Mouse (Mus musculus) right cerebral cortex, postnatal 4 days (tissue): Measurements from ENCODE around the gene Apba3.

ENCODE experiments used
- DNase-seq: peaks from one replicate; pipeline ENCODE4 v3.0.0-alpha.2; 2022

The Apba3 gene

DNA sequence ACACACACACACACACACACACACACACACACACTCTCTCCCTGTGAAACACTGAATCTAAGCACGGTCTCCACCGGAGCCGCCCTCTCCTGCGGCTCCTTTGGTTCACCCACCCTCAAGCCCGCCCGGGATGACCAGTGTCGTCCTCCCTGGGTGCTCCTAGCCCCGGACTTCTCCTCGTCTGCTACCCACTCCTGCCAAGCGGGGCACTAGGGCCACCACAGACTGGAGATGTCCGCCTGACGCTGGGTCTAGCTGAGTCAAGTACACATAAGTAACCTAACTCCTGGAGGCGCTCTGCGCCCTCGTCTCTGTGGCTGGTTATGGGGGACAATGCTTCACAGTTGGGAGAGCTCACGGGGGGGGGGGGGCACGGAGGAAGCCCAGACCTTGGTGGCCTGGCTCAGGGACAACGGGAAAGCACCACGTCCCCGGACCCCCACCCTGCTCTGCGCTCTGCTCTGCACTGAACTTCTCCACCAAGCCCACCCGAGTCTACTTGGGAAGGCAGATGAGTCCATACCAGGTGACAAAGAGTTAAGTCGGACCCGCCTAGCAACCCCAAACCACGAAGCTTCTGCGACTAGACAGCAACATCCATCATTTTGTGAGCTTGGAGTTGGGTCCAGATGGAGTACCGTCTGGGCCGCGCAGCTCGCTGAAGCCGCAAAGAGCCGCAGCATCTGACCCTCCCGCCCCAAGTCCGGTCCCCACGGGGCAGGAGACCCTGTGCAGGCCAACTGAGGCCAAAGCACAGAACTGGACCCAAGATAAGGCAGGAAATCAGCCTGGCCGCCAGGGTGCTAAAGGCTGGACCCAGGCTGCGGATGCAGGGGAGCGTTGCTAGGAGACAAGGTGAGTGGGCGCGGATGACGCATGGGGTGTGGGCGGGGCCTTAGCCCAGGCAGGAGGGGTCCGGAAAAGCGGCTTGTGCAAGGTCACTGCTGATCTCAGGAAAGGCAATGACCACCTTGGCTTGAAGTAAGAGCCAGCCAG lies 14.0 kb upstream of the Apba3 start, which contains the start of gene Matk:
Gene Matk, plus strand, starts transcription at position 512 of the 996 bp plus-strand sequence.
- peak; percentile 78 for DNase-seq

DNA sequence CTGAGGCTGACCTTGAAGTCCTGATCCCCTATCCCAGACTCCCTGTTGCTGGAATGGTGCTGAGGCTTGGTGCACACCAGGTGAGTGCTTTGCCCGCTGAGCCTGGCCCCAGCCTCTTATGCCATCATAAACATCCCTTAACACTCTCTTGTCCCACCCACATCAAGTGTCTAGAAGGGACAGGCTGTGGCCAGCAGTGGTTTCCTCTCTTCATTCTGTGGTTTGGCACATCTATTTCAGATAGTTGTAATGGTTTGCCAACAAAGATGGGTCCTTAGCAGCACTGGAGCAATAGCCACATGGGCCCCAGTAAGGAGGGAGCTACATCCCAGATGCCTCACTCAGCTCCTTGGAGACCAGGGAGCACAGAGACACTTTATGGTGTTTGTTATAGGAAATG lies 11.9 kb upstream of the Apba3 start:
- no peak for DNase-seq

DNA sequence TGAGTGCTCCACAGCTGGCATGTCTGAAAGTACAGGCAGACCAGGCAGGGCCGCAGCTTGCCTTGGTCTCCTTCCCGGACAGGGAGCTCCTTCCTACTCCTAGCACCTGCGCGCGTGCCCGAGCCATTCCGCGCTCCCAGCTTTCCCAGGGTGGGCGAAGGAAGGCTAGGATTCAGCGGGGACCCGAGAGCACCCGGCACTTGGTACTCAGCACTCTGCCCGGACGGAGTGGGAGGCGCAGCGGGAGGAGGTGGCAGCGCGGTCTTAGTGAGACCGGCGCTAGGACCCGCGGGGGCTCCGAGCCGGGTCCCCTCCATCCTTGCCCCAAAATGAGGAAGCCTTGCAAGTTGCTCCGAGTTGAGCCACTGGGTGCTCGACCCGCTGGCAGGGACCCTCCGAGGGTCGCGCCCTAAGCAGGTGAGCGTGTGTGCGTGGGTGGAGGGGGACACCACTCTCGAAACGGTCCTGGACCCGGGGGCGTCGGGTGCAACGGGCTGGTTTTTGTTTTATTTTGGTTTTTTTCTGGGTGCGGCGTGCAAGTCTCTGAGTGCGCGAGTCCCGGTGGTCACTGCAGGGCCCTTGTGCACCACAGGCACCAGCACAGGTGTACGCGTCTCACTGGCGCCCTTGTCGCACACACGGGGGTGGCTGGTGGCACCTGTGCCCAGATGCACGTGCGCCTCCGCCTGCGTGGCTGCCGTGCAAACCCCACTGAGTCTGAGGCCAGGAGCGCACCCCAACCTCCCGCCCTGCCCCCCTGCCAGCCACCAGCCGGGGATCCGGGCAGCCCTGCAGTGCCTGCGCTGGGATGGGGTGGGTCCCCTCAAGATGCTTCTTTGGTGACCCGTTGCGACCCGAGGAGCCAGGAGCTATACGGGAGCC lies 9.4 kb upstream of the Apba3 start:
- DNase-seq: peak; percentile 58

DNA sequence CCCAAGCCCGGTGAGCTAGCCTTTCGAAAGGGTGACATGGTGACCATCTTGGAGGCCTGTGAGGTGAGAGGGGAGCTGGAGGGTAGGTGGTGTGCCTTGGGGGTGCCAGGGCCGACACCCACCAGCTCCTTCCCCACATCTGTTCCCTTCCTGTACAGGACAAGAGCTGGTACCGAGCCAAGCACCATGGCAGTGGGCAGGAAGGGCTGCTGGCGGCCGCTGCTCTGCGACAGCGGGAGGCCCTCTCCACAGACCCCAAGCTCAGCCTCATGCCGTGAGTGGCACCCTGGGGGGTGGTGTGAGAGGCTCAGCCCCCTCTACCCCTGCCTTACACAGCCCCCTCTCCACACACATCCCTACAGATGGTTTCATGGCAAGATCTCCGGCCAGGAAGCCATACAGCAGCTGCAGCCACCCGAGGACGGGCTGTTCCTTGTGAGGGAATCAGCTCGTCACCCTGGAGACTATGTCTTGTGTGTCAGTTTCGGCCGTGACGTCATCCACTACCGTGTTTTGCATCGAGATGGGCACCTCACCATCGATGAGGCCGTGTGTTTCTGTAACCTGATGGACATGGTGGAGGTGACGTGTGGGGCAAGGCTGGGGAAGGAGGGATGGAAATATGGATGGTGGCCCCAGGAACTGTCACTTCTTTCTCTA lies 7.4 kb upstream of the Apba3 start:
- no peak for DNase-seq

DNA sequence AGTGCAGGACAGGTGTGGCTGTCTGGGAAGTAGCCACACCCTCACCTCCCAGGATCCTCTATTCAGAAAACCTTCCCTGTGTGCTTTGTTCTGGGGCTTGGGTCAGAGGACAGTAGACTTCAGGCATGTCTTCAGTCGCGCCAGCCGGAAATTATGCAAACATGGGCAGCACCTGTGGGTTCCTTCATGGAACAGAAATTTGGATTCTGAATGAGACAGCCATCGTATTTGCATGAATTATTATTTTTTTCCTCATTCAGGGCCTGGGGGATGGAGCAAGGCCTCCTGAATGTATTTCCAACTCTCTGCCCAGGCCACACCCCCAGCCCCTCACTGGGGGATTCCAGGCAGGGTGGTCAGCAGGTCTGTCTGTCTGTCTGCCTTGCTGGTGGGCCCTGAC lies 5.7 kb upstream of the Apba3 start:
- no peak for DNase-seq

DNA sequence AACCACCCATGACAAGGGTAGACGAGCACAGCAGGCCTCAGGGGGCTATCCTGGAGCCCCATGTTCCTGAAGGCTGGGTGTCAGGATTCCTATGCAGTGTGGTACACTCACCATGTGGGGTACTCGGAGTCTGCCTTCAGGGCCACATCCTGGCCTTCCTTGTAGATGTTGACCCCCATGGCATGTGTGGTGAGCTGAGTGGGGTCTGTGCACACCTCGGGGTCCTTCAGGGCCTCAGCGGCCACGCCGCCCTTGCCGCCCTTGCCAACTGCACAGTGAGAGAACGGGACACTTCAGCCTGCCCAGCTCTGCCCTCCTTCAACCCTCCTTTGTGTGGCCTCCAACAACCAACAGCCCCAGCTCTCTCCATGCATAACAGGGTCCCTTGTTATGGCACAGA lies 1.2 kb upstream of the Apba3 start:
- DNase-seq: no peak

DNA sequence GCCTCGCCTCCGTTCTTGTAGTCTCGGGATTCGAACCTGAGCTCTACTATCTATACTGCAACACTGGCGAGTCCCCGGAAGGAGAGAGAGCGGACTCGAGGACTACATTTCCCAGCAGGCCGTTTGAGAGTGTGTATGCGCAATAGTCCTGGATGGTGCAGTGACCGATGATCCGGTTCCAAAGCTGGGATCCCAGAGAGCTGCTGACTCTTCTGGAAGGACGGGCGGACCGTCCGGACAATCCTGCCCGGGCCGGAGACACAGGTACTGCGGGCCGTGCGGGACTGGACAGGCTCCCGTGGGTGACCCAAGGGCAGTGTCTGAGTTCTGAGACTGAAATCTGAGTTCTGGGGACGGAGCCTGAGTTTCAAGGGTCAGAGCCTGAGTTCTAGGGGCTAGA lies 1.3 kb downstream of the Apba3 start:
- DNase-seq: peak; percentile 64

DNA sequence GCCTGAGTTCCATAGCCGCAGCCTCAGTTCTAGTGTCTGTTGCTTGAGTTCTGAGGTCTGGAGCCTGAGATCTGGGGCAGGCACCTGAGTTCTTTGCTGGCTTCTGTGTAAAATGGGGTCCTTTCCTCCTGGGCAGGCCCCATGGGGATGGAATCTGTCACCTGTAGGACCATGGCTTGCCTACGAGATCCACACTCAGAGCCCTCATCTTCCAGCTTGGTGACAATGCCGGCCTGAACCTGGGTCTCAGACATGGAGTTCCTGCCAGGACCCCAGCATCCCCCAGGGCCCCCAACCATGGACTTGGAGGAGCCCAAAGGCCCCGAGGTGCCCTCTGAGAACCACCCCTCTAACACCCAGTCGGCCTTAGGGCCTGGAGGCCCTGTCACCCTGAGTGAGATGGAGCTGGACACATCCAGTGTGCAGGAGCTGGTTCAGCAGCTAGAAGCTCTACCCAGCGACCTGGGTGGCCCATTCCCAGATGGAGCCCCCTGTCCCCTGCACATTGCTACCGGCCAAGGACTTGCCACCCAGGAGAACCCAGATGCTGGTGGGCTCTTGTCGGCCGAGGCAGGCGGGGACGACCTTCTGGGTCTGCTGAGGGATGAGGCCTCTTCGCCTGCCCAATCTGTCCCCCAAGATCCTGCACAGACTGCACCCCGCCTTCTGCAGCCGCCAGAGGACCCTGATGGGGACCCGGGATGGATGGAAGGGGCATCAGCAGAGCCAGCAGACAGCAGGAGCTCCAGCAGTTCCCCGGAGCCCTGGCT lies 2.1 kb downstream of the Apba3 start:
- DNase-seq: no peak

DNA sequence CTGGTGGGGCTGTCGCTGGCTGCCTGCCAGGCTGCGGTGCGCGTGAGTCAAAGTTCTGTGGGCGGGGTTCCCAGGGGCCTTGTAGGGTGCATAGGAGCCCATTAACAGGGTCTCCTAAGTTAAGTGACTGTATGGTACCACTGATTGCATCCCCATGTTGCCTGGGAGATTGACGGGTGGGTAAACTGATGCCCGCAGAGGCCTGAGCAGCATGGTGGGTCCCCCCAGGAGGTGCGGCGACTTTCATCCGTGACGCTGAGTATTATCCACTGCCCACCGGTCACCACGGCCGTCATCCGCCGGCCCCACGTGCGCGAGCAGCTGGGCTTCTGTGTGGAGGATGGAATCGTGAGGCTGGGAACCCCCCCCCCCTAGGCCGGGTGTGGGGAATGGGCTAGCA lies 5.6 kb downstream of the Apba3 start:
- DNase-seq: no peak

DNA sequence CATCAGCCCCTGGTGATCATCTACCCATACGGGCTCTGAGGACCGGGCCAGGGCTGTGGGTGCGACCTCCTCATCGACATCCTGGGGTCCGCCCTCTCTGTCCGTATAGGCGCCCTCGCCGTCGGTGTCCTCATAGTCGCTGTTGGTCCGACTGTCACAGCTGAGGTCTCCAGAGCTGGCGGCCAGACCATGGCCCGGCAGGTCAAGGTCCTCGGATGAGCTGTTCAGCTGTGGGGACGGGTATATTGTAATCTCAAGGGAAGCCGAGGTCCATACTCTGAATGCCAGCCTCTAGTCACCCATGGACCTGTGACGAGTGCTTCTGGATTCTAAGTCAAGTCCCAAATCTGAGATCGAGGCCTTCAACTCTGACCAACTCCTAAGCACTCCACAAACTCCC lies 7.1 kb downstream of the Apba3 start:
- DNase-seq: no peak

DNA sequence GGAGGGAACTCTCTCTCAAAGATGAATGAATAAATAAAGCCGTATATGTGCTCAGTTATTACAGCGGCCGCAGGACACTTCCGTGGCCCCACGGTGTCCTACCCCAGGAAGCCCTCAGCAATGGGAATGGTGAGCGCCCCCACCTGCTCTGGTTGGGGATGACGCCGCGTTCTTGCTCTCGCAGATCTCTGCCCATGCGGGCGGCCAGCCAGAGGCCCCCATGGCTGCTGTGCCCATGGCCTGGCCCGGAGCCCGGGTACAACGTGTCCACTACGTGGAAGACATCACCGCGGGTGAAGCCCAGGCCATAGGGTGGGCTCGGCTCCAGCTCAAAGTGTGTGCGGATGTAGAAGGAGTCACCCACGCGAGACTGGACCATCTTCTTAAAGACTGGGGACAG lies 10.9 kb downstream of the Apba3 start:
- DNase-seq: no peak

DNA sequence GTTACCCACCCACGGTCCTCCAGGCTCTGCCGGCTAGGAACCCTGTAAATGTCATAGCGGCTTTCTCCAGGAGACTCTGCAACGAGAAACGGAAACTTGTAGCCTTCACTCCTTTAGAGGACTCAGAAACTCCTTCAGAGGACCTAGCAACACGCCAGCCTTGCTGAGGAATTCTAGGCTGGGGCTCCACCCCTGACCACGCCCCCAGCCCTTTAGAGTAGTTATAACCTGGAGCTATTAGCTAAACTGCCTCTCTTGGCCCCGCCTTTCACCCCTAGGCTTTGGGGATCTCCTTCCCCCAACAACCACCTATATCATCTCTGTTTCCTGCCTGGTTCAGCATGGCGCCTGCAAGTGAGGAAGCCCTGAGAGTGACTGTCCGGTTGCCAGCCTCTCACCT lies 12.7 kb downstream of the Apba3 start:
- no peak for DNase-seq

DNA sequence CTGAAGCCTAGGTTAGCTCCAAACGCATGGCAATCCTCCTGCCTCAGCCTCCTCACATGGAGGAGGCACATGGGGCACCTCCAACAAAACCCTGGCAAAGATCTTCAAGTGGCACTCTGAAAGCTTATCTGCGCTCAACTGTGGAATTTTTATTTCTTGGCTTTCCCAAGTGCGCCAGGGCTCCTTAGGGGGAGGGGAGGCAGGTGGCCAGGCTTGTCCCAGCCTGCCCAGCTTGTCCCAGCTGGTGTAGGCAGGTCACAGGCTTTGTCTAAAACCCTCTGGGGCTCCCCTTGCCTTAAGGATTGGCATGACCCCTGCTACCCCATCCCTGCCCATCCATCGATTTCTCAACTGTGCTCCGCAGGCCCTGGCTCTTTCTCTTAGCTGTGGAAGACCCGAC lies 17.4 kb downstream of the Apba3 start:
- no peak for DNase-seq

DNA sequence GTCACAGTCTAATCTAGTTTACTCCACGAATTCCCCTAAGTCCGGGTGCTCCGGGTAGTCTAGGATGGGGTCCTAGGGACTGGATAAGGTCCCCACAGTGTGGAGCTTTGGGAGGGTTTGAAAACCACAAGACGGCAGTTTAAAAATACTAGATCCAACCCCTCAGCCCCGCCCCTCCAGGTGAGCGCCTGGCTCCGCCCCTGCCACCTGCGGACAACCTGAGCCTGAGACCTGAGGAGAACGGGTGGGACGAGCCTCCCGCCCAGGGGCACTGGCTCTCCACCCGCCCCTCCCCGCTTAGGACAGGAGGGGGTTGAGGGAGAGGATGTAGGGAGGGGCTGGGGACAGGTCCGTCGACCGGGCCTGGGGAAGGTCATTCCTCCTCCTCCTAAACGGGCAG lies 18.0 kb downstream of the Apba3 start:
- no peak for DNase-seq

DNA sequence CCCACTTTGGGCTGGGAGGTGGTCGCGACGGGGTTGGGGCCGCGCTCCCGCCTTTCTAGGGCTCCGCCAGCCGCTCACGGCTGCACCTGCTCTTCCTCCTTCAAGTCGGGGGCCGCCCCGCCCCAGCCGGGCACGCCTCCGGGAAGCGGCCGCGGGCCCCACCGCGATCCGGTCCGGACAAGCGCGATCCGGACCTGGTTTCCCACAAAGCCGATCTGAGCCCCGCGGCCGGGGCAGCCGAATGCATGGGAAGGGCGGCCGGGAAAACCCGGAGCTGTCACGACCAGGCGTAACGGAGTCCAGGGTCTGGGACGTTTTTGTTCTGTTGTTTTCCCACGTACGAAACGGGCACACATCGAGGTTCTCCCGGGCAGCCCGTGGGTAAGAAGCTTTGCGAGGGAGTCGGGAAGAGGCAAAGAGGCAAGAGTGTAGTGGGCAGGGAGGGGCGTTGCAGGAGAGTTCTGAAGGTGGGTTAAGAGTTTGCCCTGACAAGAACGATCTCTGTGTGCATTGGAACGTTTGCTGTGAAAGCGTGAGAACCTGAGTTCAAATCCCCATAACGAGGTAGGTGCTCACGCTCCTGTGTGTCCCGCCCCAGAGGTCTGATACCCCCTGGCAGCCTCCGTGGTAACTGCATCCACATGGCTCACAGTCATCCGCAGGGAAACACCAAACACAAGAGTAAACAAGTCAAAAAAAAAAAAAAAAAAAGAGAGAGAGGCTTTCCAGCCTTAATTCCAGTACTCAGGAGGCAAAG lies 19.1 kb downstream of the Apba3 start:
- peak; percentile 91 for DNase-seq

DNA sequence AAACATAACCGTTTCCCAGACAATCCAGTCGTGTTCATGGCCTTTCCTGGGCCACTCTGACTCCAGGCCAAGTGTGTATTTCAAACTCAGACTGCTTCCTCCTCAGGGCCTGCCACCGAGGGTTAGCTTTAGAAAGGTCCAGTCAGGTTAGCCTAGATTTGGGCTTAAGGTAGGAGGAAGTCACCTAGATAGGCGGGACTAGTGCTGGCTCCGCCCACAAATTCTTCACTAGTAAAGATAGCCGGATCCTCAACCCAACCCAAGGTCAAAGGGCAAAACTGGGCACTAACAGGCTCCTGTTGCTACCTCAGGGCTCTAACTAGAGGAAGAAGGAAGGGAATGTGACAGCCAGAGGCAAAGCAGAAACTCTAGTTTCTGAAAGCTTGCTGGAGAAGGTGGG lies 19.8 kb downstream of the Apba3 start:
- DNase-seq: no peak

DNA sequence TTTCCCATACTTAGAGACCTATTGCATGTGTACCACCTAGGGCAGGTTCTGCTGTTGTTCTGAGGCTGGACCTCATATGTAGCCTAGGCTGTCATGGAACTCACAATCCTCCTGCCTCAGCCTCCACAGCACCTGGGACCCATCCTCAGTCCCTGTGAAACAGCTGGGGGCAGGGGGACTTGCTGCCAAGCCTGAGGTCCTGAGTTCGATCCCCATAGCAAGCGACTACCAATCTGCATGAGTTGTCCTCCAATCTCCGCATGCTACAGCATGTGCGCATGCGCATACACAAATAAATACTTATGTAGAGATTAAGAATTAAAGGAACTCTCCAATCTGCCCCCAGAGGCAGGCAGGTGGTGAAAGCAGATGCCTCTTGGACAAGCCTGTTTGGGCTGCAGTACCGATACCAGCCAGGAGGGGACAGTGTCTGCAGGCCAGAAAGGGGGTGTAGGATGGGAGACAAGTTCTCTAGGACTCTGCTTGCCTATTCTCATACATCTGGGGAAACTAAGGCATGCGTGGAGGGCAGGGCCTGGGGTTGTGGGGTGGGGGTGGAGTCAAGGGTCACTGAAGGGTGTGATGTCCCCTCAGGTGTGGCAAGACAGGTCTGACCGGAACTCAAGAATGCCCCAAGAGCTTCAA lies 20.9 kb downstream of the Apba3 start:
- peak; percentile 56 for DNase-seq

DNA sequence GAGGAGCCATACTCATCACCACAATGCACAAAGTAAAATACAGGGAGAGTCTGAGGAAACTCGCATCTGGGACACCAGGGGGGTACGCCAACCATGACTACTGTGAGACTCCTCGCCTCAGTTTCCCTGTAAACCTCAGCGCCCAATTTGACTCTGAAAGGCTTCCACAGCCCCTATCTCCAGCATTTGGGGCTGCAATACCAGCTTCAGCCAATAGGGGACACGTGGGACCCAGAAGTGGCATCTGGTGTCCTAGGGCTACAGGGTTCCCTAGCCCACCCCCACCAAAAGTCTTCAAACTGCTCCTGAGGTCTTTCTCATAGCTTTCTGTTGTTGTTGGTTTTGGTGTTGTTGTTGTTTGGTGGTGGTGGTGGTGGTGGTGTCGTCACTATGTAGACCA lies 21.8 kb downstream of the Apba3 start:
- peak; percentile 64 for DNase-seq

DNA sequence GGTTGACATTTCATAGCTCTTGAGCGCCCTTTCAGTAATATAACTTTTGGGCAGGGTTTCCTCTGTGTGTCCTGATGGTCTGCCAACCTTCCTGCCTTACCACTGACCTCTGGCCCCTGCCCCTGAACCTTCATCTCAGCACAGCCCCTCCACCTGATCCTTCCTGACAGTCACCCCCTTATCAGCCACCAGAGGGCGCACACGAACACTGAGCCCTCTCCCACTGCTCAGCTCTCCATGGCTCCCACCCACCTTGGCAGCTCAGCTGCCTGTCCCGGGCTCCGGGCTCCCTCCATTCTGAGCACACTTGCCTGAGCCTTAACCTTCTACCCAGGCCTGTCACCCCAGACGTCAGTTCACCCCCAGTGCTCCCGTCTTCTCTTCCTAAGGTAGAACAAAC lies 22.5 kb downstream of the Apba3 start:
- peak; percentile 71 for DNase-seq

DNA sequence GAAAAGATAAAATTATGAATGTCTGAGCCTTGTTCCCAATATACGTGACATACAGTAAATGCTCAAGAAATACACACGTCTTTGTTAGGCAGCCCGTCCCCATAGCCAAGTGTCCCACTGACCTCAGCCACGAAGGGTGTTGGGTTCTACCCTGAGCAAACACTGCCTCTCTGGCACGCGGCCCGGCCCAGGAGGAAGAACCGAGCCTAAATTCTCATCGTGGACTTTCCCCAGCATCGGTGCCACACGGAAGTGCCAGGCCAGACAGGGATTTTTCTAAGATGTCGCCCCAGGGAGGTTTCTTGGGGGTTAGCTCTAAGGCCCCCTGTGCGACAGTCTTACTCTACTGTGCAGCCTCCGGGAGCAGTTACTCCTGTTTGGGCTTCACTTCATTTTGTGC lies 23.1 kb downstream of the Apba3 start:
- DNase-seq: no peak
